Mouse (Mus musculus) ES-E14 (cell line): ENCODE measurements around the gene Gcsh. TPM values are rescaled to one million over a fixed set of nuclear protein-coding genes. Genes with fewer than 3 reads are reported as not detected.
A peak's percentile ranks its signal among the peaks of the same experiment; 100 is the strongest.

Experiments
- DNase-seq: peaks from one replicate; pipeline ENCODE4 v3.0.0-alpha.2; 2013; ENCODE audit warnings: low read depth, low spot score
- H3K27ac ChIP-seq: 2 replicates; pipeline ENCODE4 v1.5.1; 2012; ENCODE audit warnings: low read depth, mild to moderate bottlenecking, low read length, moderate library complexity, mixed read lengths; ENCODE audit not compliant: poor library complexity, insufficient read depth, severe bottlenecking
- H3K36me3 ChIP-seq: 2 replicates; pipeline ENCODE4 v1.6.1; 2012; ENCODE audit warnings: mild to moderate bottlenecking, low read length, moderate library complexity, mixed read lengths; ENCODE audit not compliant: control insufficient read depth, poor library complexity, insufficient read depth, severe bottlenecking
- H3K4me1 ChIP-seq, 2 experiments: fragments of 150-350 bp in 1 of 2; sonication (generic) in 1 of 2; 2 replicates each; pipeline ENCODE4 v1.6.1; 2012; ENCODE audit warnings: low read length in 2 of 2, mild to moderate bottlenecking in 1 of 2, mixed read lengths in 1 of 2; ENCODE audit not compliant: control insufficient read depth in 2 of 2, insufficient read depth in 2 of 2, poor library complexity in 1 of 2
- H3K4me3 ChIP-seq, 2 experiments: fragments of 150-350 bp in 1 of 2; sonication (generic) in 1 of 2; 2 replicates each; pipeline ENCODE4 v1.5.1; 2012; ENCODE audit warnings: low read length in 2 of 2, low read depth in 1 of 2, mild to moderate bottlenecking in 1 of 2, mixed read lengths in 1 of 2; ENCODE audit not compliant: insufficient read depth in 1 of 2, poor library complexity in 1 of 2, severe bottlenecking in 1 of 2
- H3K9ac ChIP-seq: 2 replicates; pipeline ENCODE4 v1.6.1; 2012; ENCODE audit warnings: low read depth, mild to moderate bottlenecking, low read length, mixed read lengths; ENCODE audit not compliant: poor library complexity, insufficient read depth, severe bottlenecking
- H3K9me3 ChIP-seq: fragments of 150-350 bp; sonication (generic); 2 replicates; pipeline ENCODE4 v1.6.1; 2012; ENCODE audit warnings: low read depth, mild to moderate bottlenecking, low read length; ENCODE audit not compliant: control insufficient read depth, insufficient read depth
- CHD2 ChIP-seq: IDR thresholded peaks from 2 replicates; pipeline ENCODE4 v1.6.1; 2014; ENCODE audit warnings: mild to moderate bottlenecking, low read depth, low read length, inconsistent platforms
- HCFC1 ChIP-seq: IDR thresholded peaks from 2 replicates; pipeline ENCODE4 v1.6.1; 2012; ENCODE audit warnings: low read length, inconsistent platforms, borderline replicate concordance; ENCODE audit not compliant: insufficient read depth
- MAFK ChIP-seq: IDR thresholded peaks from 2 replicates; pipeline ENCODE4 v1.6.1; 2014; ENCODE audit warnings: mild to moderate bottlenecking, low read depth, low read length, inconsistent platforms; ENCODE audit not compliant: insufficient read depth
- ZC3H11A ChIP-seq: IDR thresholded peaks from 2 replicates; pipeline ENCODE4 v1.6.1; 2012; ENCODE audit warnings: low read depth, mild to moderate bottlenecking, inconsistent platforms, low read length, borderline replicate concordance
- ZNF384 ChIP-seq: IDR thresholded peaks from 2 replicates; pipeline ENCODE4 v1.6.1; 2012; ENCODE audit warnings: low read depth, low read length, inconsistent platforms
- in situ Hi-C, 2 experiments: fragments of 600-800 bp; cut with MboI; formaldehyde crosslinking; loops; one replicate each; pipeline ENCODE4 v1.15.1; 2025; ENCODE audit warnings: low sequenced_read_pairs in 2 of 2, inconsistent platforms in 1 of 2; ENCODE audit not compliant: unreplicated experiment in 2 of 2
- total RNA-seq: library from RNA; depleted of rRNA; stranded (reverse); fragments of 300-350 nt; gene quantifications from 2 replicates; pipeline ENCODE4 v1.2.3, GENCODE M21; 2012

Gene Gcsh
- total RNA-seq, 1 experiment: 195 TPM

DNA sequence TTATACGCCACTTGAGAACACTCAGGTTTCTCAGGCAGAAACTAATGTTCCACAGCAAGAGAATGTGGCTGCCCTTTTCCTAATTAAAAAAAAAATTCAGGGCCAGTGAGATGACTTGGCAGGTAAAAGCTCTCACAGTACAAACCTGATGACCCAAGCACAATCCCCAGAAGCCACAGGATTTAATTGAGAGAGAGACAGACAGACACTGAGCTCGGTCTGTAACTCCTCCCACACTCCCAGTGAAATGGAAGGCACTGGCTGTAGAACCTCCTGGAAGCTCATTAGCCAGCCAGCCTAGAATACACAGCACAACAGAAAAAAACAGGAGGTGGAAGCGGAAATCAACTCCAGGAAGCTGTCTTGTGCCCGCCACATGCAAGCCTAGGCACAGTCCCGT is 17.7 kb downstream of the Gcsh start:
- no peak for DNase-seq
- in situ Hi-C loops: no loop called here
- H3K9ac ChIP-seq: no peak overlapping the region; the same call in 1 of the 2 replicates
- peaks cover 2 to 29% of the 10 kb centered on the region in 2 experiments; a peak in 2 of 4 replicates for H3K4me1 ChIP-seq
- H3K9me3 ChIP-seq: no peaks in the 10 kb centered on the region
- peak overlapping the region; percentile 17; the same call in 1 of the 2 replicates for H3K27ac ChIP-seq
- H3K36me3 ChIP-seq: no peaks in the 10 kb centered on the region
- H3K4me3 ChIP-seq: no peak overlapping the region
- TF ChIP-seq HCFC1: no peak
- TF ChIP-seq CHD2: no peak
- no peak for TF ChIP-seq ZNF384
- no peak for TF ChIP-seq ZC3H11A
- TF ChIP-seq MAFK: no peak

DNA sequence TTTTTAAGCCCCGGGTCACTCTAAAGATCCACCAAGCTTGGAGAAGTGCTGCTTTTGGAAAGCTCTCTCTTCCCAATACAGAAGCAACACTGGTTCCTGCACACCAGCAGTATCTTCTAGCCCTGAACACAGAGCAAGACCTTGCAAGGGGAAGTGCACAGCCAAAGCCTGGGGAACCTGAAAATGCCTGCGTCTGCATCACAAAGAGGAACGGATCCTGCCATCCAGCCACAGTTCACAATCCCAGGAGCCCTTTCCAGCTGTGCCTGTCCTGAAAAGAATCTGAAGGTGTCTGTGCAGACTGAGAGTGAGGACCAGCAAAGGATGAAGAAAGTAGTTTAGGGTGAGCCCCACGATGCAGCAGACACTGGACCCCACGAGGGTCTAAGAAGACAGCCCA is 18.3 kb downstream of the Gcsh start:
- no peak overlapping the region for H3K4me3 ChIP-seq
- TF ChIP-seq ZNF384 (no peak), CHD2 (no peak), HCFC1 (no peak), MAFK (no peak), ZC3H11A (no peak)
- H3K4me1 ChIP-seq: peaks cover 2 to 29% of the 10 kb centered on the region in 2 experiments; a peak in 2 of 4 replicates
- H3K36me3 ChIP-seq: no peaks in the 10 kb centered on the region
- peak overlapping the region; percentile 17; the same call in 1 of the 2 replicates for H3K27ac ChIP-seq
- DNase-seq: no peak
- H3K9me3 ChIP-seq: no peaks in the 10 kb centered on the region
- in situ Hi-C loops: no loop called here
- H3K9ac ChIP-seq: no peak overlapping the region; the same call in 1 of the 2 replicates

DNA sequence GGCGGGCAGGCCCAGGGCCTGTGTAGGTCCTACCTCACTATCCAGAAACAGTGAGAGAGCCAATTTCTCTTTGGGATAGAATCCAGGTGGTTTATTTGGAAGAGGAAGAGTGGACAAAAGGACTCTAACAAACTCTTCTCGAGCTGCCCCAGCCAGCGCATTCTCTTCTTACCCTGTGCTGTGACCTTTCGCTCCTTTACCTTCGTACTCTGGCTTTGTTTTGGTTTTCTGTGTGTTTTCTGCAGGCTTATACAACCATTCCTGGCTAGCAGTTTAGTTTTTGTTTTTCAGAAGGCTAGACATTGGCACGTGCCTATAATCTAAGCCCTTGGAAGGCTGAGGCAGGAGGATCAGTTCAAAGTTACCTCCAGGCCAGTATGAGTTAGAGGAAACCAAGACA is 23.8 kb downstream of the Gcsh start:
- no peaks in the 10 kb centered on the region for H3K9me3 ChIP-seq
- DNase-seq: no peak
- in situ Hi-C loops: no loop called here
- H3K27ac ChIP-seq: no peak overlapping the region
- H3K4me1 ChIP-seq: peaks cover 2 to 22% of the 10 kb centered on the region in 2 experiments; a peak in 2 of 4 replicates
- TF ChIP-seq ZNF384: no peak
- no peak for TF ChIP-seq HCFC1
- TF ChIP-seq CHD2: no peak
- TF ChIP-seq MAFK: no peak
- no peak for TF ChIP-seq ZC3H11A
- no peak overlapping the region for H3K4me3 ChIP-seq
- no peaks in the 10 kb centered on the region for H3K36me3 ChIP-seq
- H3K9ac ChIP-seq: no peak overlapping the region

DNA sequence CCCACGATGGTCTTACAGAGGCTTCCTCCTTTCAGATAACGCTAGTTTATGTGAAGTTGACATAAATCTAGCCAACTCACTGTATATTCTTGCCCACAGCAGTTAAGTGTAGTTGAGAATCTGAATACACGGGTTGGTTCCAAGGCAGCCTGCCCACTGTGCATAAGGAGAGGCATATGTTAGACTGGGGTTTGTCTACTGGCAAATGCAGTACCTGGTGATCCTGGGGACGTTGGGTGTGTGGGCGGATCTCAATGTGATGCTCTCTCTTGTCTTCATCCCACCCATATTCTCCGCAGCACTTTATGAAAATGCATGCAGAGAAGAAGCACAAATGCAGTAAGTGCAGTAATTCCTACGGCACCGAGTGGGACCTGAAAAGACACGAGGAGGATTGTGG is 38.9 kb downstream of the Gcsh start:
- Histone ChIP-seq H3K36me3 (peaks cover 46% of the 10 kb centered on the region), H3K4me3 (no peak overlapping the region), H3K9ac (no peak overlapping the region), H3K27ac (no peak overlapping the region), H3K9me3 (no peaks in the 10 kb centered on the region), H3K4me1 (peaks cover 0 to 7% of the 10 kb centered on the region in 2 experiments; a peak in 2 of 4 replicates)
- in situ Hi-C loops: no loop called here
- no peak for TF ChIP-seq HCFC1
- no peak for TF ChIP-seq ZC3H11A
- TF ChIP-seq ZNF384: no peak
- no peak for TF ChIP-seq MAFK
- no peak for TF ChIP-seq CHD2
- no peak for DNase-seq

DNA sequence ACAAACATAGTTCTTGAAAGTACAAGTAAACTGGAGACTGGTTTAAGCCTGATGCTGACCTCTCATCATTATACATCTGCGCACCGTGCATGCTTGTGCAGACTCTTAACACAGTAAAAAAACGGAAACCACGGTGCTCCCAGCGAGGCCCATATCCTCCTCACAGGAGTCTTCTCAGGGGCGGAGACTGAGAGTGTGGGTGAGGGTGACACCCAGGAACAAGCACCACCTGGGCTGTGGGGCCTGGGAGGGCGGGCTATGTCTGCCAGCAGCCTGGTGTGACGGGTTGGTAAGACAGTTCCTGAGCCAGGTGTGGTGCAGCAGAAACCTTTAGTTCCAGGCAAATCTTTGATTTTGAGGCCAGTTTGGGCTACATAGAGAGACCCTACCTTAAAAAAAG is 40.9 kb downstream of the Gcsh start:
- DNase-seq: no peak
- Histone ChIP-seq H3K36me3 (peaks cover 34% of the 10 kb centered on the region), H3K9me3 (no peaks in the 10 kb centered on the region), H3K9ac (no peak overlapping the region), H3K27ac (no peak overlapping the region), H3K4me3 (no peak overlapping the region), H3K4me1 (peaks cover 0 to 13% of the 10 kb centered on the region in 2 experiments; a peak in 3 of 4 replicates)
- in situ Hi-C loops: no loop called here
- TF ChIP-seq MAFK: no peak
- no peak for TF ChIP-seq HCFC1
- TF ChIP-seq ZNF384: no peak
- no peak for TF ChIP-seq CHD2
